18 mouse cellular contexts compared by ENCODE assay signal in genomic region chr5:16252738-16253513, GRCm38 (mm10).
A peak's percentile ranks its signal among the peaks of the same experiment; 100 is the strongest.
DNase-seq lines count a peak whose midpoint lies in the region; ATAC-seq and TF ChIP-seq lines count a peak whose summit lies in the region.
"Had no signal": no experiment of that assay in that cellular context is flagged by ENCODE, and none has a peak within 500 bp of the region (broad histone marks: within the 10 kb centered on the region; RNA-seq: fewer than 3 reads in every experiment).

No protein-coding gene starts in this region.

- no peak overlapping the region for H3K4me2 ChIP-seq in heart, postnatal 0 days (ENCODE audit: low read depth, low read length)
- no peak overlapping the region for H3K4me2 ChIP-seq in midbrain, embryonic 11.5 days
- no peak overlapping the region for H3K4me2 ChIP-seq in midbrain, embryonic 13.5 days (replicated peaks)
- no peak overlapping the region for H3K4me2 ChIP-seq in hindbrain, postnatal 0 days (ENCODE audit: low read depth, low read length)
- H3K4me2 ChIP-seq: embryonic facial prominence, embryonic 12.5 days; forebrain, embryonic 15.5 days; heart, embryonic 11.5 days; heart, embryonic 15.5 days; intestine, embryonic 15.5 days had no signal

- H3K9ac ChIP-seq in heart, postnatal 0 days (replicated peaks; ENCODE audit: low read depth, low read length), result no peak overlapping the region
- no peak overlapping the region for H3K9ac ChIP-seq in heart, adult 2 months (ENCODE audit: low read depth, low read length)
- no peak overlapping the region for H3K9ac ChIP-seq in midbrain, embryonic 11.5 days (ENCODE audit: low read length)
- no peak overlapping the region for H3K9ac ChIP-seq in midbrain, embryonic 13.5 days (replicated peaks)
- H3K9ac ChIP-seq in hindbrain, postnatal 0 days (replicated peaks; ENCODE audit: low read length), result no peak overlapping the region
- H3K9ac ChIP-seq: embryonic facial prominence, embryonic 12.5 days; forebrain, embryonic 15.5 days; heart, embryonic 15.5 days; intestine, embryonic 15.5 days had no signal

- no peak for ATAC-seq in heart, postnatal 0 days (ENCODE audit: insufficient read depth, low read depth)
- no peak for ATAC-seq in midbrain, embryonic 11.5 days (ENCODE audit: low FRiP score)
- no peak for ATAC-seq in midbrain, embryonic 13.5 days
- peak; percentile 35; the same call in 1 of the 2 replicates for ATAC-seq in hindbrain, postnatal 0 days
- ATAC-seq: forebrain, embryonic 15.5 days; intestine, embryonic 15.5 days had no signal

- H3K4me3 ChIP-seq in heart, postnatal 0 days (ENCODE audit: low read depth, low read length), result no peak overlapping the region
- no peak overlapping the region for H3K4me3 ChIP-seq in heart, adult 2 months
- H3K4me3 ChIP-seq in midbrain, embryonic 11.5 days (ENCODE audit: low read depth, low read length), result no peak overlapping the region
- no peak overlapping the region for H3K4me3 ChIP-seq in midbrain, embryonic 13.5 days (replicated peaks)
- H3K4me3 ChIP-seq in hindbrain, postnatal 0 days (ENCODE audit: low read length), result no peak overlapping the region
- H3K4me3 ChIP-seq: embryonic facial prominence, embryonic 12.5 days; forebrain, embryonic 15.5 days; heart, embryonic 15.5 days; intestine, embryonic 15.5 days had no signal

- TF ChIP-seq CTCF in heart, postnatal 0 days (IDR thresholded peaks at IDR 0.05; ENCODE audit: low read depth), result no peak
- TF ChIP-seq CTCF in heart, adult 2 months (IDR thresholded peaks at IDR 0.05), result no peak
- no peak for TF ChIP-seq CTCF in hindbrain, postnatal 0 days (IDR thresholded peaks at IDR 0.05; ENCODE audit: low read depth)

- 90% methylated on average over 6 of the region's 6 CpGs for WGBS in heart, postnatal 0 days
- WGBS in heart, adult 2 months, result 93% methylated on average over 6 of the region's 6 CpGs
- WGBS in midbrain, embryonic 11.5 days, result 84% methylated on average over 6 of the region's 6 CpGs
- 71% methylated on average over 6 of the region's 6 CpGs for WGBS in midbrain, embryonic 13.5 days
- 60% methylated on average over 6 of the region's 6 CpGs for WGBS in hindbrain, postnatal 0 days

- no peaks in the 10 kb centered on the region for H3K36me3 ChIP-seq in heart, postnatal 0 days (replicated peaks; ENCODE audit: control insufficient read depth, insufficient read depth, low read length)
- H3K36me3 ChIP-seq in heart, adult 2 months (ENCODE audit: control insufficient read depth, insufficient read depth, low read length), result no peaks in the 10 kb centered on the region
- H3K36me3 ChIP-seq in midbrain, embryonic 11.5 days (ENCODE audit: control insufficient read depth, insufficient read depth, low read length), result no peaks in the 10 kb centered on the region
- H3K36me3 ChIP-seq in midbrain, embryonic 13.5 days, result 0 out of 2 replicates have a peak, but pooled peaks cover 5% of the 10 kb centered on the region
- no peaks in the 10 kb centered on the region for H3K36me3 ChIP-seq in hindbrain, postnatal 0 days (ENCODE audit: insufficient read depth, low read length)
- H3K36me3 ChIP-seq: embryonic facial prominence, embryonic 12.5 days; forebrain, embryonic 15.5 days; heart, embryonic 15.5 days; intestine, embryonic 15.5 days had no signal

- no peak for DNase-seq in heart, postnatal 0 days (ENCODE audit: low spot score)
- no peak for DNase-seq in heart, adult 2 months
- DNase-seq in midbrain, embryonic 11.5 days (ENCODE audit: low spot score, missing footprints), result peak; percentile 17
- DNase-seq in hindbrain, postnatal 0 days (ENCODE audit: low spot score), result peak; percentile 36
- DNase-seq in layer of hippocampus, adult 18-20 months (ENCODE audit: low spot score in 2 of 2), result no peak
- DNase-seq in heart, adult 8-10 months (ENCODE audit: low spot score), result no peak
- DNase-seq: adrenal gland, postnatal 10 days; cerebellum, adult 11 months; cerebellum, adult 8-10 months; cerebellum, postnatal 14 days; gastrocnemius, postnatal 36 days; heart, adult 11 months had no signal

- H3K79me2 ChIP-seq in heart, adult 2 months (replicated peaks; ENCODE audit: control insufficient read depth, insufficient read depth, low read length), result no peaks in the 10 kb centered on the region

- H3K27me3 ChIP-seq in heart, postnatal 0 days (ENCODE audit: control insufficient read depth, insufficient read depth, low read length), result no peaks in the 10 kb centered on the region
- H3K27me3 ChIP-seq in heart, adult 2 months (ENCODE audit: control insufficient read depth, insufficient read depth, low read length), result no peaks in the 10 kb centered on the region
- H3K27me3 ChIP-seq in midbrain, embryonic 11.5 days (ENCODE audit: control insufficient read depth, insufficient read depth, low read length), result no peaks in the 10 kb centered on the region
- H3K27me3 ChIP-seq in midbrain, embryonic 13.5 days, result no peaks in the 10 kb centered on the region
- H3K27me3 ChIP-seq in hindbrain, postnatal 0 days (ENCODE audit: insufficient read depth, low read length), result no peaks in the 10 kb centered on the region
- H3K27me3 ChIP-seq: embryonic facial prominence, embryonic 12.5 days; forebrain, embryonic 15.5 days; heart, embryonic 15.5 days; intestine, embryonic 15.5 days had no signal

- TF ChIP-seq EP300 in heart, postnatal 0 days (IDR thresholded peaks at IDR 0.05; ENCODE audit: low read depth), result no peak
- TF ChIP-seq EP300 in heart, adult 2 months (IDR thresholded peaks at IDR 0.05; ENCODE audit: insufficient read depth, low read depth, low read length), result no peak

- intact Hi-C loops in heart, adult 2 months (cut with DNase I), result no loop called here

- TF ChIP-seq POLR2A in heart, adult 2 months (IDR thresholded peaks at IDR 0.05; ENCODE audit: insufficient read depth, low read depth, low read length), result no peak

- no peaks in the 10 kb centered on the region for H3K9me3 ChIP-seq in heart, postnatal 0 days (replicated peaks; ENCODE audit: control insufficient read depth, low read length)
- H3K9me3 ChIP-seq in midbrain, embryonic 11.5 days (ENCODE audit: control insufficient read depth, low read length), result no peaks in the 10 kb centered on the region
- H3K9me3 ChIP-seq in midbrain, embryonic 13.5 days, result no peaks in the 10 kb centered on the region
- no peaks in the 10 kb centered on the region for H3K9me3 ChIP-seq in hindbrain, postnatal 0 days (ENCODE audit: low read length)
- H3K9me3 ChIP-seq: embryonic facial prominence, embryonic 12.5 days; forebrain, embryonic 15.5 days; intestine, embryonic 15.5 days had no signal

- peaks cover 4% of the 10 kb centered on the region; the same call in 1 of the 2 replicates for H3K4me1 ChIP-seq in heart, postnatal 0 days (ENCODE audit: control insufficient read depth, insufficient read depth)
- H3K4me1 ChIP-seq in heart, adult 2 months (ENCODE audit: control insufficient read depth, insufficient read depth, low read length), result no peaks in the 10 kb centered on the region
- H3K4me1 ChIP-seq in midbrain, embryonic 11.5 days (ENCODE audit: control insufficient read depth, insufficient read depth, low read length), result no peaks in the 10 kb centered on the region
- H3K4me1 ChIP-seq in midbrain, embryonic 13.5 days (replicated peaks), result no peaks in the 10 kb centered on the region
- H3K4me1 ChIP-seq in hindbrain, postnatal 0 days (ENCODE audit: insufficient read depth, low read length), result no peaks in the 10 kb centered on the region
- H3K4me1 ChIP-seq: embryonic facial prominence, embryonic 12.5 days; forebrain, embryonic 15.5 days; heart, embryonic 15.5 days; intestine, embryonic 15.5 days had no signal

- peak overlapping the region; percentile 60 for H3K27ac ChIP-seq in heart, postnatal 0 days (ENCODE audit: low read depth)
- H3K27ac ChIP-seq in heart, adult 2 months, result no peak overlapping the region
- H3K27ac ChIP-seq in midbrain, embryonic 11.5 days (ENCODE audit: low read depth, low read length), result no peak overlapping the region
- H3K27ac ChIP-seq in midbrain, embryonic 13.5 days, result no peak overlapping the region
- H3K27ac ChIP-seq in hindbrain, postnatal 0 days, result no peak overlapping the region
- H3K27ac ChIP-seq: embryonic facial prominence, embryonic 12.5 days; forebrain, embryonic 15.5 days; intestine, embryonic 15.5 days had no signal

Comparison
In these comparisons a context has a peak if more than half of its experiments do, and no peak if none do; other contexts are left out.
1. DNase-seq: peak in midbrain, embryonic 11.5 days (single experiment) and hindbrain, postnatal 0 days (single experiment); none in heart, postnatal 0 days (single experiment), heart, adult 2 months (0 of 2), layer of hippocampus, adult 18-20 months (0 of 2) and heart, adult 8-10 months (single experiment).